Mouse (Mus musculus): ENCODE measurements around the gene Cdkl4.
"Not testable (repeated sequence)": the region's sequence is repeated elsewhere in the genome, so short reads cannot be mapped to it uniquely, and the experiment has no call there.

Gene Cdkl4

GRCm38 (mm10) chr17:80563762-80564610, 13.6 kb downstream of the Cdkl4 start:
- intact Hi-C loops (cut with DNase I), result loop anchor here (5.0 kb wide), 1 partner anchor 282 kb away; no protein-coding TSS in a partner anchor

DNA sequence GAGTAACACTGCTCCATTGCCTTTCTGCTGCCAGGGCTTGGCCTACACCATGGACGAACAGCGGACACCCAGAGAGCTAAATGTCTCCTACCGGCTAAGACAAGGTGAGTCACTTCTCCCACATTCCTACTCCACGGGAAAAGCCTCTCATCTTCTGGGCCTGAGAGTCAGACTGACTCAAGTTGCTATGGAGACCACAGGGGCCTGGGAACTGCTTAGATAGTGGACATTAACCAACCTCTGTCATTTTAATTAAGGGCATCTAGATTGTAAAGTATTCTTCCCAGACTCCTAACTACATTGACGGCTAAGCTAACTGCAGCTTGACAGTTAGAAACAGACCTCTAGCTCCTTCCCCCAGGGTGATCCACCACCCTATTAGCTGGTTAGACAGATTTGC, 14.8 kb downstream of the Cdkl4 start:
- intact Hi-C loops (cut with DNase I), result loop anchor here (5.0 kb wide), 1 partner anchor 280 kb away; no protein-coding TSS in a partner anchor

- intact Hi-C loops (cut with DNase I), result loop anchor here (5.0 kb wide), 1 partner anchor 279 kb away; no protein-coding TSS in a partner anchor
These were observed 16.8 kb downstream of the Cdkl4 start for GRCm38 (mm10) chr17:80560669-80561401.

DNA sequence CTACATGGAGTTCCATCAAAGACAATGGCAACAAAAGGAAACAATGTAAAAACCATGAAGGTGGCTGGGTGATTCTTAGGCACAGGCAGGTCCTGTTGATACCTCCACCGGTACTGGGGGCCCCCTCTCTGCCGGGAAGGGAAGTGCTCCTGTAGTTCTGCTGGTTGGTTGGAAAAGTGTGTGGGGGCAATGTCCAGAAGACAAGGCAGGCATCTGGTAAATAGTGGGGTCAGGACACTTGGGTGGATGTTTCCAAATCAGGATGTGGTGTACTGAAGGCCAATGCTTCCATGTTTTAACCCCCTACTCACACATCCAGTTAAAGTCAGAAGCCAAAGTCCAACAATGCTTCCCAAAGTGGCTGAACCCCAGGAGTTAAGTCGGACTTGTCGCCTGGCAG, 17.9 kb downstream of the Cdkl4 start:
- intact Hi-C loops (cut with DNase I), result loop anchor here (2.0 to 5.0 kb wide), 2 partner anchors 101 to 277 kb away; no protein-coding TSS in a partner anchor

GRCm38 (mm10) chr17:80559050-80559449, 18.6 kb downstream of the Cdkl4 start:
- intact Hi-C loops (cut with DNase I), result loop anchor here (2.0 kb wide), 1 partner anchor 100 kb away; no protein-coding TSS in a partner anchor

DNA sequence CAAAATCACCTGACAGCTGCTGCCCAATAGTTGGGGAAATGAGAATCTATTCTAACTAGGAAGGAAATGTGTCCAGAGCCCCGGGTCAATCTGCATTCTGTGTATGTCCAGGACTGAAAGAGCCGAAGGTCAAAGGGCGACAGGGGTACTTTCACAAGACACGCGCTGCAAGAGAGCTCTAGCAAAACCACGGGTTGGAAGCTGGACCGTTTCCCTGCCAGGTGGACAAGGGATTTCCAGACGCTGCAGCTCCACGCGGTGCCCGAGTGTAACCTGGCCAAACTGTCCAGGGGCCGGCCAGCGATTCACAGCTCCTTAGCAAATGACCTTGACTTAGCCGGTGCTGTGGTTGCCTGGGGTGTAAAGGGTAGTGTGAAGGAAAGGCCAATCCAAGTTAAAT, 19.0 kb downstream of the Cdkl4 start:
- intact Hi-C loops (cut with DNase I), result loop anchor here (2.0 kb wide), 1 partner anchor 100 kb away; no protein-coding TSS in a partner anchor

GRCm38 (mm10) chr17:80557461-80557860, 20.2 kb downstream of the Cdkl4 start:
- intact Hi-C loops (cut with DNase I), result no loop called here

DNA sequence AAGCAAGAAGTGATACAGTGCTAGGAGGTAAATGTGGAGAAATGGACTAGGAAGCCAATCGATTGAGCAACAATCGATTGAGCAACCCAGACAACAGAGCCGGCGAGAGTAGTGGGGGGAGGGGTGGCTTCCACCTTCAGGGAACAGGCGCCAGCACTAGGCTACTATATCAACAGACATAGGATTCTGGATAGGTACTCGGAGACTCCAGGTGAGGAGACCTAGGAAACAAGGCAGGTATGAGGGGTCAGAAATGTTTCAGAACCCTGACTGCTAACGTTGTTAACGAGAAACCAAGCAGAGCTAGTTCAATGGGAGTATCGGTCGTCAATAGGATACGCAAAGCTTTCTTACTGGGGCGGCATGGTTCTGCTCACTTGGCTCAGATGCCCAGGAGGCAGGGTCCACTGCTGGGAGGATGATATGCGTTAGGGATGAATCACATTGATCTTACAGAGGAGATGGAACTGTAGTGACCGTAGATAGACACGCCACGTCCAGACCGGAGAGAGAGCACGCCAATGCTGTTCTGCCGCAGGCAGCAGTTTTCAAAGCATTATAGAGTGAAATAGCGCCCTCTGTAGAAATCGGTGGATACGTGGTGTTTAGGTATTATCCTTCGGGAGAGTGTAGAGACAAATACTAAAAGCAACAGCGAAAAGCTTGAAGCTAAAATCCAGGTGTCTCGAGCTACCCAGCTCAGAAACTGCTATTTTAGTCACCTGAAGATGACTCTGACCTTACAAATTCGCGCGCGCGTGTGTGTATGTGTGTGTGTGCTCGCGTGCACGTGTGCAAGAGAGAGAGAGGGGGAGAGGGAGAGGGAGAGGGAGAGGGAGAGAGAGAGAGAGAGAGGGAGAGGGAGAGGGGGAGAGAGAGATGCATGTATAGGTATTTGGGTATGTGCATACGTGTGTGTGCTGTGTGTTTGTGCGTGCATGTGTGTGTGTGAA, 24.0 kb downstream of the Cdkl4 start:
- intact Hi-C loops (cut with DNase I), result loop anchor here (5.0 kb wide), 1 partner anchor 71 kb away; the partner anchor contains the start of gene Sos1

DNA sequence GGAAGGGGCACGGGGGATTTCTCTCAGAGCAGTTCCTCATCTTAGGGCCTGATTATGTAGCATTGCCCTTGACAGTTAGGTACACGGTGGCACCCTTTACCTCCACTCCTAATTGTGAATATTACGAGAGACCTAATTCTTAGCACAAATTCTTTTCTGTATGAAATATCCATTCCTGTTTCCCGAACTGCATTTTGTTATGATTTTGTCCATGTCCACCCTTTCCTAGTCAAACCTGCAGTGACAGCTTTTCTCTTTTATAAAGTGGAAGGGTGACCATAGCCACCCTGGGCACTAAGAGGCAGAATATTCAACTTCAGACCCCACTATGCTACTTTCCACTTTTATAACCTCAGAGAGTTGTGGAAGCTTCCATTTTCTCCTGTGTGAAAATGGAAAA, 25.0 kb downstream of the Cdkl4 start:
- intact Hi-C loops (cut with DNase I), result loop anchor here (5.0 kb wide), 1 partner anchor 70 kb away; the partner anchor contains the start of gene Sos1

- intact Hi-C loops (cut with DNase I), result loop anchor here (5.0 kb wide), 1 partner anchor 69 kb away; the partner anchor contains the start of gene Sos1
These were observed 26.6 kb downstream of the Cdkl4 start for GRCm38 (mm10) chr17:80550981-80551380.

- intact Hi-C loops (cut with DNase I), result no loop called here
These were observed 30.8 kb downstream of the Cdkl4 start for GRCm38 (mm10) chr17:80546846-80547245.

- intact Hi-C loops (cut with DNase I), result no loop called here
These were observed 31.4 kb downstream of the Cdkl4 start for GRCm38 (mm10) chr17:80546227-80546626.

DNA sequence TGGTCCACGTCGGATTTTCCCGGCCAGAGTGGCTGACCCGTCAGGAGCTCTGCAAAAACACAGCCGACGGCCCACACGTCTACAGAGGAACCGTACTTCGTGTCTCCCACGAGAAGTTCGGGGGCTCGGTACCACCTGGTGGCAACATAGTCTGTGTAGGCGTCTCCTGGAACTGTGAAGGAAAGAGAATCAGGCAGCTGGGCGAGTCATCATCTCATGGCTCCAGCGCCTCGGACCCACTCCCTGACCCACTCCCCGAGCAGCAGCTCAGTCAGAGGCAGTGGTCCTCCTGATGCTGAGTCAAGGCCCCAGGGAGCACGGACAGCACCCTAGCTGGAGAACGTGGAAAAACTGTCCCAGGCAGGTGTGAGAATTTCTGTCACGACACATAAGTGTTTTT, 34.0 kb downstream of the Cdkl4 start:
- intact Hi-C loops (cut with DNase I), result no loop called here

DNA sequence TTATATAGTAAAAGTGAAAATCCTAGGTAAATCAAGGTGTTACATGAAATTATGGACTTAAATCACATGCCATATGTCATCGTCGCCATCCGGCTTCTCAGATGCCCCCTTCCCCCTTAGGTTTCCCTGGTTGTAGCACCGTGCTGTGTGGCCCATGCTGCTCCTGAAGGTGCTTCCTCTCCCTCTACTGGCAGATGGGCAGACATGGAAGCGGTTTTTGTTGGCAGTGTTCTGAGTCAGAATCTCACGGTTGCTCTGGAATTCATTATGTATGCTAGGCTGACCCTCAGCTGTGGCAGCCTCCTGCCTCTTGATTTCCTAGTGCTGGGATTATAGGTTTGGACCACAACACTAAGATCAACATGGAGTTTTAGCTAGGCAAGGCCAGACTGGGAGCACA, 40.5 kb downstream of the Cdkl4 start:
- intact Hi-C loops (cut with DNase I), result no loop called here

DNA sequence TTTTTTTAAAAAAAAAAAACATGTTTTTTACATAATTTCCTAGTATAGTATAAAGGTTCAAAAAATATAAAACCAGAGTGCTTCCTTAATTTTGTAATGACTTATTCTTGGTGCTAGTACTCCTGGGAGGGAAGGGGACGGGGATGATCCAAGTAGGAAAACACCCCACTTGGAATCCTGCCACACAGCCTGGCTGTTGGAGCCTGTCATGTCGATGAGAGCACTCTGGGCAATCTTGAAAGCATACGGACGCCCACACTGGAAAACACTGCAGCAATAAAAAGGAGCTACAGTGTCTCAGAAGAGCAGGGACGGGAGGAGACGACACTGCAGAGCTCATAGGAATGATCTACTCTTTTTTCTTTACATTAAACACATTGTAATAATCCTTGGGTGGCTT, 42.0 kb downstream of the Cdkl4 start:
- intact Hi-C loops (cut with DNase I), result no loop called here

GRCm38 (mm10) chr17:80531351-80531750, 46.3 kb downstream of the Cdkl4 start:
- intact Hi-C loops (cut with DNase I), result not testable (repeated sequence)

GRCm38 (mm10) chr17:80523231-80523630, 54.4 kb downstream of the Cdkl4 start:
- intact Hi-C loops (cut with DNase I), result no loop called here

- intact Hi-C loops (cut with DNase I), result no loop called here
These were observed 55.4 kb downstream of the Cdkl4 start for GRCm38 (mm10) chr17:80522229-80522556.

DNA sequence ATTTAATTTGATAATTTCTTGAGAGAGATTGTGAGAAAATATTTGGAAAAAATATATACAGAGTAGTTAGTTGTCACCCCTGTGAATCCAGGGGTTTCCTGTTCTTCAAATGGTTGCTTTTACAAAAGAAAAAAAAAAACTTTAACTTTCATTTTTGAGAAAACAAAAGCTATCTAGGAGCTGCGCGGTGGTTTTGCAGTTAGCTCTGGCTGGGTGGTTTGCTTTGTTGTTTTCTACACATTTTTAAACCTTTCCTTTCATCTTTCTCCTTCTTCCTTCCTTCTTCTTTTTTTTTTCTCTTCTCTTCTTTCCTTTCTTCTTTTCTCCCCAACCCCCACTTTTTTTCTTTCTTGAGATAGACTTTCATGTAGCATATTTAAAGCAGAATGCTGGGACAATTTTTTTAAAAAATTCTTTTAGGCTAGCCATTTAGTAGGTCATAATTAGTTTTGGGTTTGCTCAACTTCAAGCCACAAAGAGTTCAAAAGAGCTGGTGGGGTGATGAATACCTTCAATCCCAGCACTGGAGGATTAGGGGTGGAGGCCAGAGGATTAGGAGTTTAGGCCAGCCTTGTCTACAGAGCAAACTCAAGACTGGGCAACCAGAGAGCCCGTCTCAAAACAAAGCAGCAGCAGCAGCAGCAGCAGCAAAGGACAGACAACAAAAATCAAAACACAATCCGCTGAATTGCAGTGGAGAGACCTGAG, 55.9 kb downstream of the Cdkl4 start:
- intact Hi-C loops (cut with DNase I), result no loop called here

- intact Hi-C loops (cut with DNase I), result no loop called here
These were observed 57.1 kb downstream of the Cdkl4 start for GRCm38 (mm10) chr17:80520537-80520936.

Data from adrenal gland (tissue).